Mouse (Mus musculus) lung, postnatal 0 days (tissue): ENCODE data around the gene Sstr2. TPM values are rescaled to one million over a fixed set of nuclear protein-coding genes. Genes with fewer than 3 reads are reported as not detected.
A peak's percentile ranks its signal among the peaks of the same experiment; 100 is the strongest.

Experiments used
- ATAC-seq: fragments of 200-750 bp; cut with Nextera tagmentation; 2 replicates; pipeline ENCODE4 v1.8.0; 2017; ENCODE audit warnings: moderate library complexity
- DNase-seq: peaks from one replicate; pipeline ENCODE4 v3.0.0-alpha.2; 2016; ENCODE audit warnings: low spot score
- H3K27ac ChIP-seq: fragments of 300-500 bp; sonication (generic); 2 replicates; pipeline ENCODE4 v1.5.1; 2014; ENCODE audit warnings: antibody characterized with exemption, mild to moderate bottlenecking, low read length, mixed read lengths
- H3K27me3 ChIP-seq: fragments of 300-500 bp; sonication (generic); replicated peaks from 2 replicates; pipeline ENCODE4 v1.6.1; 2014; ENCODE audit warnings: low read length, mixed read lengths; ENCODE audit not compliant: insufficient read depth
- H3K36me3 ChIP-seq: fragments of 300-500 bp; sonication (generic); 2 replicates; pipeline ENCODE4 v1.6.1; 2014; ENCODE audit warnings: low read length, mixed read lengths; ENCODE audit not compliant: insufficient read depth
- H3K4me1 ChIP-seq: fragments of 300-500 bp; sonication (generic); 2 replicates; pipeline ENCODE4 v1.6.1; 2014; ENCODE audit warnings: antibody characterized with exemption, low read depth, low read length, mixed read lengths; ENCODE audit not compliant: insufficient read depth
- H3K4me2 ChIP-seq: fragments of 300-500 bp; sonication (generic); replicated peaks from 2 replicates; pipeline ENCODE4 v1.6.1; 2014; ENCODE audit warnings: low read depth, mild to moderate bottlenecking, low read length, moderate library complexity, mixed read lengths
- H3K4me3 ChIP-seq: fragments of 300-500 bp; sonication (generic); 2 replicates; pipeline ENCODE4 v1.5.1; 2014; ENCODE audit warnings: low read depth, low read length
- H3K9ac ChIP-seq: fragments of 300-500 bp; sonication (generic); replicated peaks from 2 replicates; pipeline ENCODE4 v1.6.1; 2014; ENCODE audit warnings: low read depth, mild to moderate bottlenecking
- H3K9me3 ChIP-seq: fragments of 300-500 bp; sonication (generic); 2 replicates; pipeline ENCODE4 v1.6.1; 2016; ENCODE audit warnings: low read length, mixed read lengths
- CTCF ChIP-seq: IDR thresholded peaks from 2 replicates; pipeline ENCODE4 v1.5.1; 2016; ENCODE audit warnings: antibody characterized with exemption, mild to moderate bottlenecking
- EP300 ChIP-seq: IDR thresholded peaks from 2 replicates; pipeline ENCODE4 v1.6.1; 2016; ENCODE audit warnings: antibody characterized with exemption, mild to moderate bottlenecking, control low read depth
- WGBS: fragments of 180-500 bp; shearing (Covaris S2); extraction: QIAGEN DNeasy Blood & Tissue Kit; methylation state at CpG from one replicate; pipeline ENCODE4 v1.1.7; 2014; 5-methylcytosine and 5-hydroxymethylcytosine counted together
- polyA plus RNA-seq: library from polyadenylated mRNA; unstranded; fragments of >200 nt; fragmentation: Nextera tagmentation; extraction: Ambion mirVana; gene quantifications from 2 replicates; pipeline ENCODE4 v1.2.1, GENCODE M21; 2015

Sstr2 gene
- polyA plus RNA-seq, 1 experiment from 2014 or later, result 3.9 TPM

- Histone ChIP-seq H3K36me3 (no peaks in the 10 kb centered on the region), H3K9ac (no peak overlapping the region), H3K27ac (no peak overlapping the region), H3K9me3 (no peaks in the 10 kb centered on the region), H3K27me3 (no peaks in the 10 kb centered on the region), H3K4me1 (no peaks in the 10 kb centered on the region), H3K4me2 (no peak overlapping the region), H3K4me3 (no peak overlapping the region)
- DNase-seq (peak; percentile 66), ATAC-seq (peak; percentile 48; the same call in 1 of the 2 replicates)
- WGBS, result 57% methylated on average over 7 of the region's 7 CpGs
- peak; percentile 59 for TF ChIP-seq CTCF
- TF ChIP-seq EP300, result no peak
Observed at GRCm38 (mm10) chr11:113630642-113631041, 11.5 kb downstream of the Sstr2 start.

DNA sequence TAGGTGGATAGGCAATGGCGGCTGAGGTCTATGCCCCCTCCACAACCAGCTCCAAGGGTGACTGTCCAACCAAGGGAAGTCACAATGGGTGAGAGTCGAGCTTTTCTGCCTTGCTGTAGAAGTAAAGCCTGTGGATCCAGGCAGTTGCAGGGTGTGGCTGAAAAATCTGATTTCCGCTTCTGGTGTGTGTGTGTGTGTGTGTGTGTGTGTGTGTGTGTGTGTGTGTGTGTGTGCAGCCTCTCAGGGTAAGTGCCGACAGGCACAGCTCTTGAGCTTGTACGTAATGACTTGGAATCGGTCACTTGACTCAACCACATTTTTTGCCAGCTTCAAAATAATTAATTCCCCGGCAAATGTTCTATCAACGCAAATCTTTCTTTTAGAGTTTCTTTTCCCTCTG lies 12.2 kb downstream of the Sstr2 start:
- Histone ChIP-seq H3K9me3 (no peaks in the 10 kb centered on the region), H3K27me3 (no peaks in the 10 kb centered on the region), H3K4me3 (no peak overlapping the region), H3K4me1 (no peaks in the 10 kb centered on the region), H3K4me2 (peak overlapping the region; percentile 17; the same call in 1 of the 2 replicates), H3K36me3 (no peaks in the 10 kb centered on the region), H3K9ac (no peak overlapping the region), H3K27ac (no peak overlapping the region)
- ATAC-seq (peak; percentile 50), DNase-seq (no peak)
- TF ChIP-seq EP300, result no peak
- no peak for TF ChIP-seq CTCF
- 46% methylated on average over 8 of the region's 8 CpGs for WGBS

- Histone ChIP-seq H3K4me3 (no peak overlapping the region), H3K27ac (no peak overlapping the region), H3K4me2 (peak overlapping the region; percentile 17; the same call in 1 of the 2 replicates), H3K9me3 (no peaks in the 10 kb centered on the region), H3K4me1 (no peaks in the 10 kb centered on the region), H3K36me3 (no peaks in the 10 kb centered on the region), H3K27me3 (no peaks in the 10 kb centered on the region), H3K9ac (no peak overlapping the region)
- 56% methylated on average over 8 of the region's 8 CpGs for WGBS
- no peak for TF ChIP-seq CTCF
- TF ChIP-seq EP300, result no peak
- DNase-seq (no peak), ATAC-seq (no peak)
Observed at GRCm38 (mm10) chr11:113631862-113632261, 12.7 kb downstream of the Sstr2 start.

DNA sequence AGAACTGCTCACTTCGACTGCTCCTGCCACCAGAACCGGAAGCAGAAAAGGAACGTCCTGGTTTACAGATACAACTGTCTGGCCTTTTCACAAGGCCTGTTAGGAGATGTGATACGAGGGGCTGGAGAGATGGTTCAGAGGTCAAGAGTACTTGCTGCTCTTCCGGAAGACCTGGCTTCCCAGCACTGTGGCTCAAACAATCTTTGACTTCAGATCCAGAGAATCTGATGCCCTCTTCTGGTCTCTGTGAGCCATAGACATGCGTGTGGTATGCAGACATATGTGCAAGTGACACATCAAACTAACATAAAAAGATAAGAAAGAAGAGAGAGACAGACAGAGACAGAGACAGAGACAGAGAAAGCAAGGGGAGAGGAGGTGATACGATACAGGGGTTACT lies 13.2 kb downstream of the Sstr2 start:
- no peak for ATAC-seq
- Histone ChIP-seq H3K9ac (no peak overlapping the region), H3K4me3 (no peak overlapping the region), H3K27ac (no peak overlapping the region), H3K9me3 (no peaks in the 10 kb centered on the region), H3K36me3 (no peaks in the 10 kb centered on the region), H3K4me1 (no peaks in the 10 kb centered on the region), H3K27me3 (no peaks in the 10 kb centered on the region), H3K4me2 (0 out of 2 replicates have a peak overlapping the region, but pooled peaks have one; percentile 17)
- 57% methylated on average over 7 of the region's 7 CpGs for WGBS
- DNase-seq, result no peak
- peak; percentile 18; the same call in 1 of the 2 replicates for TF ChIP-seq CTCF
- no peak for TF ChIP-seq EP300

- Histone ChIP-seq H3K36me3 (no peaks in the 10 kb centered on the region), H3K4me2 (no peak overlapping the region), H3K4me1 (no peaks in the 10 kb centered on the region), H3K4me3 (no peak overlapping the region), H3K27me3 (no peaks in the 10 kb centered on the region), H3K27ac (no peak overlapping the region), H3K9me3 (no peaks in the 10 kb centered on the region), H3K9ac (no peak overlapping the region)
- ATAC-seq, result no peak
- 92% methylated on average over 5 of the region's 5 CpGs for WGBS
- TF ChIP-seq CTCF (no peak), EP300 (no peak)
- no peak for DNase-seq
Observed at GRCm38 (mm10) chr11:113633398-113633797, 14.3 kb downstream of the Sstr2 start.

DNA sequence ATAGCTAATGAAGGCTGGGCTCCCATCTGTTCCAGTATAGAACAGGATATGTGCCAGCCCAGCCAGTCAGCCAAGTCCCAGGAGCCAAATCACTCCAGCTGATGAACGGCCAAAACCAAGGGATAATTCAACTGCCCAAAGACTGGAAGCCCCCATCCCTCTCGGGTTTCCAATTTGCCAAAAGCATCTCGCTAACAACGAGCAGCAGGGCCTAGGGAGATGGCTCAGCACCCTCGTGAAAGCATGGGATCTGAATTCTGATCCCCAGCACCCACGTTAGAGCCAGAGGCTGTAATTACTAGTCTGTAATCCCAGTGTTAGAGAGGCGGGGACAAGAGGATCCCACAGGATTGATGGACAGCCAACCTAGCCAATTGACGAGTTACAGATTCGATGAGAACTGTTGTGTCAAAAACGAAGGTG lies 15.6 kb downstream of the Sstr2 start:
- Histone ChIP-seq H3K27me3 (no peaks in the 10 kb centered on the region), H3K36me3 (no peaks in the 10 kb centered on the region), H3K9ac (no peak overlapping the region), H3K27ac (no peak overlapping the region), H3K4me3 (no peak overlapping the region), H3K9me3 (no peaks in the 10 kb centered on the region), H3K4me2 (no peak overlapping the region), H3K4me1 (no peaks in the 10 kb centered on the region)
- TF ChIP-seq CTCF (no peak), EP300 (no peak)
- 70% methylated on average over 10 of the region's 10 CpGs for WGBS
- DNase-seq, result no peak
- ATAC-seq, result no peak

GRCm38 (mm10) chr11:113638680-113639079 lies 19.5 kb downstream of the Sstr2 start:
- 92% methylated on average over 12 of the region's 12 CpGs for WGBS
- H3K4me2 ChIP-seq, result no peak overlapping the region
- H3K27me3 ChIP-seq, result no peaks in the 10 kb centered on the region
- no peak overlapping the region for H3K4me3 ChIP-seq
- H3K9ac ChIP-seq, result no peak overlapping the region
- TF ChIP-seq EP300 (no peak), CTCF (no peak)
- DNase-seq, result no peak
- no peaks in the 10 kb centered on the region for H3K4me1 ChIP-seq
- no peaks in the 10 kb centered on the region for H3K36me3 ChIP-seq
- no peak overlapping the region for H3K27ac ChIP-seq
- H3K9me3 ChIP-seq, result no peaks in the 10 kb centered on the region
- no peak for ATAC-seq
